Mouse (Mus musculus) kidney, adult 18-20 months (tissue): ENCODE measurements around the gene Cxcl15.
A peak's percentile ranks its signal among the peaks of the same experiment; 100 is the strongest.

Experiments
- DNase-seq: peaks from one replicate; pipeline ENCODE4 v3.0.0; 2021

Cxcl15 gene

DNA sequence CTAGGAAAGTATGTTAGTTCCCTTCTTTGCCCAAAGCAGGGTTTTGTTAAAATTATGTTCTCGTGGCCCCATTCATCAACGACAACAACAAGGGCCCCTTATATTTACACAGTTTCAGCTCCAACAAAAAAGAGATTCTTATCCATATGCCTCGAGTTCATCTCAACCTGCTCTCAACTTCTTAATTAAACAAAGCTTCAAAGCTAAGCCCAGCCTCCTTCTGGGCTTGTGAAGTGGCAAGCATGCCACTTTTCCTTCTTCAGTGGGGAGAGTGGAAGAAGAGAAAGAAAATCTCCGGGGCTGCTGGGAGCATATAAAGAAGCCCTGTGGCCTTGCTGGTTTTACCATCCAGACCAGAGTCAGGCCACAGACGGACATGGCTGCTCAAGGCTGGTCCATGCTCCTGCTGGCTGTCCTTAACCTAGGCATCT lies at the start of gene Cxcl15:
TSS of gene Cxcl15 (plus strand) at position 340 of the 431 bp plus-strand sequence.
- no peak for DNase-seq

- DNase-seq = no peak
Measured at GRCm38 (mm10) chr5:90753934-90754333, 40.4 kb upstream of the Cxcl15 start.

- peak; percentile 40 for DNase-seq
Measured at GRCm38 (mm10) chr5:90758020-90758605, 36.2 kb upstream of the Cxcl15 start.

- DNase-seq = peak; percentile 10
Measured at GRCm38 (mm10) chr5:90759077-90760065, 35.0 kb upstream of the Cxcl15 start, which contains the start of gene Cxcl5. Gene Cxcl5, plus strand, starts transcription at chr5:90759360.

DNA sequence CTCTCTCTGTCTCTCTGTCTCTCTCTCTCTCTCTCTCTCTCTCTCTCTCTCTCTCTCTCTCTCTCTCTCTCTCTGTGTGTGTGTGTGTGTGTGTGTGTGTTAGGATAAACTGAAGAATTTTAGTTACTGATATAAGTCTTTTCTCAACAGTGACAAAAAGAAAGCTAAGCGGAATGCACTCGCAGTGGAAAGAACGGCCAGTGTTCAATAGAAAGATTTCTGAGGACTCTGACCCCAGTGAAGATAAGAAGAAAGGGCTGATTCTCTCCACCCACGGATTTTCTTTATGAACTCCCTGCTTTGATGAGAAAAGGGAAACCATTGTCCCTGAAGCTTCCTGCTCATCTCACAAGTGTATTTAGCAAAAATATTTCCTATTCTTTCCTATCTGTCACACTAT lies 34.0 kb upstream of the Cxcl15 start:
- no peak for DNase-seq

- no peak for DNase-seq
Measured at GRCm38 (mm10) chr5:90760844-90761243, 33.5 kb upstream of the Cxcl15 start.

GRCm38 (mm10) chr5:90761834-90762233 lies 32.5 kb upstream of the Cxcl15 start:
- DNase-seq = no peak

DNA sequence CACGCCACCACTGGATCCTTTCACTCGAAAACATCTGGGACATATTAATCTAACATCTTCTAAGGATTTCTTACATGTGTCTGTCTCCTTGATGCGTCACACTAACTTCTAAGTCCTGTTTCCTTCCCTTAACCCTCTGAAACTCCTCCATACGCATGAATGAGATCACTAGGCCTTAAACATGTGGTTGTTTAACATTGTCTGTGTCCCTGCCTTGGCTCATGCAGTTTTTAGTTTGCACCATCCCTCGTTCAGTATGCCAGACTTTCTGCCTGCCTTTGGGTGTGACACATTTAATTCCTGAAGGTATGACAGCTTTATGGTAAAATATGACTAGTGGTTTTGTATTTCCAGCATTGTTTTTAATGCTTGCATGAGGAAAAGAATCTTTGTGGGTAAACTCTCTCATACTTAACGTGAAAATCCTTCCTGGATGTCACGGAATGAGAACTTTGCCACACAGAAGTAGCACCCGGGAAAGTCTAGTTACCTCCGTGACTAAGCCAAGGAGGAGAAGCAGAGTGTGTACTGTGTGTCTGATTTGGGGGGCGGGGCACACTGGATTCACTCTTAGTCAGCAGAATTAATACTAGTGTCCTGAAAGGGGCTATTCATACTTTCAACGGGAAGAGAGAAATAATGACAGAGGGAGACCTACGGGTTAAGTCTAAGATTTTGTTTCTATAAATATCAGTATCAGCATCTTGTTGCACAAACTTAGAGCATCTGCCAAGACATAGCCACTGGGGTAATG lies 30.2 kb upstream of the Cxcl15 start:
- DNase-seq = no peak

GRCm38 (mm10) chr5:90765821-90766606 lies 28.3 kb upstream of the Cxcl15 start:
- DNase-seq = no peak

GRCm38 (mm10) chr5:90768218-90768617 lies 26.1 kb upstream of the Cxcl15 start, which contains the start of gene Ppbp:
Gene Ppbp, plus strand, starts transcription at chr5:90768518.
- DNase-seq = no peak

DNA sequence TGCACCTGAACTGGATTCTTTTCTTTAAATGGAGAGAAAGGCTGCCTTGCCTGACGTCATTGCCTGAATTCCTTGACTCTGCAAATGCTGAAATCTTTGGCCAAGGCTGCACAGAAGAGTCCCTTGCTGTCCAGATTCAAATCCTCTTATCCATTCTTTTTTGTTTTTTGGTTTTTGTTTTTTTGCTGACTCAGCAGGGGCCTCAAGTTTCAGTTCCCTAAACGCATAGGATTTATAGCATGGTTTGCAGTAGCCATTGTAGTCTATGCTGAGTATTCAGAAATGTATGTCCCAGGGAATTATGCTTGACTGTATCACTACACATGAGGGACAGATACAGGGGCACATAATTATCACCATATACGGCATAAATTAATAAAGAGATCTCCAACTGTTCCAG lies 23.0 kb upstream of the Cxcl15 start:
- no peak for DNase-seq

- peak; percentile 26 for DNase-seq
Measured at GRCm38 (mm10) chr5:90771880-90772653, 22.3 kb upstream of the Cxcl15 start, which contains the start of gene Pf4. Gene Pf4, plus strand, starts transcription at chr5:90772435.

- DNase-seq = no peak
Measured at GRCm38 (mm10) chr5:90775562-90775961, 18.8 kb upstream of the Cxcl15 start.

DNA sequence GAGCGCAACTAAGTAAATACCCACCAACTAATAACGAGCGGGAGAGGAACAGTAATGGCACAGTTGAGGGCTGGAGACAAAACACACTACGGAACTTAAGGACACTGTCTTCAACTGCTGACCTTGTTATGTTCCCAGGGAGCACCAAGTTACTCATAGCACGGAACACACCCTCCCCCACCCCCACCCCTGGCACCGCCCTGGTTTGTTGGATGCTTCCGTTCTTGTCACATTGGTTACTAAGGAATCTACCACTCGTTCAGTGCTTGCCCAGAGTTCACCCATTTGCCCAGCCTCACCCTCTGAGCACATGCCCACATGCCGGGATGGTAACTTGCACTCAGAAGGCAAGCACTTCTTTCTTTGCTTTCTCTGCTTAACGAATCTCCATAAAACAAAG lies 16.7 kb upstream of the Cxcl15 start:
- no peak for DNase-seq

DNA sequence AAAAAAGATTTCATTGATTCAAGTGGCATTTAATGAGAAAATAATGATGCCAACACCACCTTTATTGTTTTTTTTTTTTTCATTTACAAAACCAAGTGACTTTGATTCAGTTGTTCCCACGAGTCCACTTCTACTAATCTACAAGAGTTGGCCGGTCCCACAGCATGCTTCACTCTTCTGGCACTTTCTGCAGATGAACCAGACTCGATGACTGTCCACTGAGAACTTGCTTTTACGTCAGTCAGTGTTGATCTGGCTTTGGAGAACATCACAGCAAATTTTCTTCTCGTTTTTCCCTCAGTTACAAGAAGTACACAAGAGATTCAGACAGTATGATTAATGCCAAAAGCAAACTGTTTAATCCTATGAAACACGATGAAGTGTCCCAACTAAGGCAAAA lies 15.5 kb upstream of the Cxcl15 start:
- no peak for DNase-seq

DNA sequence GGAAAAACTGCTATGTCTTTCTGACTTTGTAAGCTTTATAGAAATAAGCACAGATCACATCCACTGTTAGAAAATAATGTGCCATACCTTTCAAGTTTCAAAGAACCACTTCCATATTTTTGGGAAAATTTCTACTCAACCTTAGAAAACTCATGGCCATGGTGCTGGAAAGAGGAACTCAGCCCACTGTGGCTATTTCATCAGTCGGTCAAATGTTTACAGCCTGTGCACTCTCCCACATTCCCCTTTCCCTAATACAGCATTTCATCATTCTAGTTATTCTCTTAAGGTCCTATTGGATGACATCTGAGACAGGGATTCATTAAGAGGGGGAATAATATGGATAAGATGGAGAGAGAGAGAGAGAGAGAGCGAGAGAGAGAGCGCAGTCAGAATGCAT lies 10.6 kb upstream of the Cxcl15 start:
- DNase-seq = no peak

DNA sequence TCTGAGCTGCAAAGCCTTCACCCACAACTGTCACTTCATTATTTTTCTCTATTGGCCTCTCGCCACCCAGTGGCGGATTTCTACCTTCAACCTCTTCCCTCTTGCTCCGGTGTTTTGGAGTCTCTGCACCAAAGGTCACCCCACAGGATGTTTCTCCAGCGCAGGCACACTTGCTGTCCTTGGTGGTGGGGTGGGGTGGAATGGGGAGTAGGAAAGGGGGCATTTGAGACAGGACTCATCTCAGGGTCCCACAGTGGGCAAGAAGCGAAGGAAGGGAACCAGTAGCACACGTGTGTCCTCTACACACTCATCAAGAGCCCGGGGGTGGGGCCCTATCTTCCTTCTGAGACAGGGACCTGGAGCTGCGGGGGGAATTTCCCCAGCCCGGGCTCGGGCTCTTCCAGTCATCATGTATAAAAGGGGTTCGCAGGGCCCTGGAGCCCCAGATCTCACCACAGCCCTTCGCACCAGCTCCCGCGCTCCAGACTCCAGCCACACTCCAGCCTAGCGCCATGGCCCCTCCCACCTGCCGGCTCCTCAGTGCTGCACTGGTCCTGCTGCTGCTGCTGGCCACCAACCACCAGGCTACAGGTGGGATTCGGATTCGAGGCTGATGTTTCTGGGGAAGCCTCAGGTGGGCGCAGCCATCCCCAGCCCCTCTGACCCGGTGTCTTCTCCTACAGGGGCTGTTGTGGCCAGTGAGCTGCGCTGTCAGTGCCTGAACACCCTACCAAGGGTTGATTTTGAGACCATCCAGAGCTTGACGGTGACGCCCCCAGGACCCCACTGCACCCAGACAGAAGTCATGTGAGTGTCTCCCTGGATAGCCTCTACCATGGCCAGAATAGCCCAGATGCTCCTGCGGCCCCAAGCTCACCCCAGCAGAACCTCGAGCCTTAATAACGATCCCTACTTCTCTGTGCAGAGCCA lies 8.4 kb upstream of the Cxcl15 start, which contains the start of gene Cxcl3:
TSS of gene Cxcl3 (plus strand) at position 445 of the 930 bp plus-strand sequence.
- peak; percentile 66 for DNase-seq

DNA sequence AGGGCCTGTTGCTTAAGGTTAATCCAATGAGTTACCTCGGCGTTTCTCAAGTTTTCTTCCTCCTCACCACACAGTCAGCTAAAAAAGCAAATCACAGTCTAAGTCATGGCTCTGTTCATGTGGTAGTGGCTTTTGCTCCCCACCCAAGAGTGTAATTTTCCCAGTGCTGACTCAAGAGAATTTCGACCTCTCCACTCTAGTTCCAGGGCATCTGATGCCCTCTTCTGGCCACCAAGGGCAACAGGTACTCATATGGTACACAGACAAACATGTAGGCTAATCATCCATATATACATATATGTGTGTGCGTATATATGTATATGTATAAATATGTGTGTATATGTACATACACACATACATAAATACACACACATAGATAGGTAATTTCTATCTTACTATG lies 6.2 kb upstream of the Cxcl15 start:
- no peak for DNase-seq

DNA sequence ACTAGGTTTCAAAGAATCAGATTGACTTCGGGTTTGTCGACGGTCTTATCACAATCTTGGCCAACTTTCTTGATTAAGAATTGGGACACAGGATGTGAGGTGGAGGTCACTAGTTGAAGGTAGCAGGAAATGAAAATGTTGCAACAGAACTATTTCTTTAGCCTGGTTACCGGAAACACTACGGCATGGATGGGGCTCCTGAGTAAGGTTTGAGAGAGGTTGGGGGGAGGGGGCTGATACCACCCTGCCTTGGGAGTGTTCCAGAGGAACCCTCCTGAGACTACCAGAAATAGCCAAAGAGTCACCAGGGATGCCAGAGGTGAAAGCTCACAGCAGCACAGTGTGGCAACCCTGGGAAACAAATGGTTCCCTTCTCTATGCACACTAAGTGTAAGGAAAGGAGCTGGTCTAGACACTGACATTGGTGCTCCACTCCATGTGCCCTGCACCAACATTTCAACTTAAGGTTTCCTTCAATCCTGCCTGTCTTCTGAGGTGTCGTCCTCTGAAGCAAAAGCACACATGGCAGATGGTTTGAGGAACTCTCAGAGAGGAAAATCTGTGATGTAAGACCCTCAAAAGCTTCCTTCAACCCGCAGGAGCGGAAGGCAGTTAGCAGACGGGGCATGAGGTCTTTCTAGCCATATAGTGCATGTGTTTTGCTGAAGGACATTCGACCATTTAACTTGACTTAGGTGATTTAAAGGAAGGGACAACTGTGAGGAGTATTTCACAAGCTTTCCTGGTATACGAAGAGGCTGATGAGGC lies 4.8 kb upstream of the Cxcl15 start:
- no peak for DNase-seq
